Mouse (Mus musculus) C2C12 (cell line): ENCODE data around the gene Pigz. TPM values are rescaled to one million over a fixed set of nuclear protein-coding genes. Genes with fewer than 3 reads are reported as not detected.

Experiments
- H3K27me3 ChIP-seq: one replicate; pipeline ENCODE4 v1.6.1; 2011; ENCODE audit not compliant: control insufficient read depth, insufficient read depth, insufficient read length
- H3K36me3 ChIP-seq: one replicate; pipeline ENCODE4 v1.6.1; 2011; ENCODE audit not compliant: control insufficient read depth, insufficient read depth
- H3K4me3 ChIP-seq: one replicate; pipeline ENCODE4 v1.5.1; 2011; ENCODE audit warnings: mild to moderate bottlenecking, control low read depth; ENCODE audit not compliant: poor library complexity, insufficient read depth, severe bottlenecking
- H3K79me2 ChIP-seq: one replicate; pipeline ENCODE4 v1.6.1; 2011; ENCODE audit not compliant: control insufficient read depth, insufficient read depth
- H3K79me3 ChIP-seq: one replicate; pipeline ENCODE4 v1.6.1; 2011; ENCODE audit warnings: low read depth, control low read depth
- H3ac ChIP-seq: one replicate; pipeline ENCODE3; 2011; ENCODE audit warnings: low read depth; ENCODE audit not compliant: control insufficient read depth, insufficient read length
- CEBPB ChIP-seq: IDR thresholded peaks from one replicate; pipeline ENCODE4 v1.6.1; 2011; ENCODE audit warnings: low read depth, mild to moderate bottlenecking, control low read depth, moderate library complexity
- CTCF ChIP-seq: IDR thresholded peaks from one replicate; pipeline ENCODE4 v1.5.1; 2011; ENCODE audit not compliant: control insufficient read depth, insufficient read depth, insufficient read length
- FOSL1 ChIP-seq: IDR thresholded peaks from one replicate; pipeline ENCODE4 v1.8.0; 2011; ENCODE audit warnings: mild to moderate bottlenecking, low read length; ENCODE audit not compliant: poor library complexity, insufficient read depth, severe bottlenecking
- MAX ChIP-seq: IDR thresholded peaks from one replicate; pipeline ENCODE4 v1.6.1; 2011; ENCODE audit warnings: mild to moderate bottlenecking, control low read depth
- MYOD1 ChIP-seq: IDR thresholded peaks from one replicate; pipeline ENCODE4 v1.6.1; 2011; ENCODE audit warnings: low read depth; ENCODE audit not compliant: control insufficient read depth, insufficient read length
- MYOG ChIP-seq: IDR thresholded peaks from one replicate; pipeline ENCODE4 v1.6.1; 2011; ENCODE audit not compliant: control insufficient read depth, insufficient read length; ENCODE audit errors: extremely low read depth
- USF1 ChIP-seq: IDR thresholded peaks from one replicate; pipeline ENCODE4 v1.6.1; 2011; ENCODE audit warnings: low read depth, mild to moderate bottlenecking, control low read depth, moderate library complexity
- polyA plus RNA-seq: library from polyadenylated mRNA; unstranded; fragments of >200 nt; fragmentation: generic; extraction: Trizol; gene quantifications from one replicate; pipeline ENCODE4 v1.2.1, GENCODE M21; 2012; ENCODE audit warnings: missing spikeins

The Pigz gene
- polyA plus RNA-seq, 1 experiment, result 0.05 TPM

DNA sequence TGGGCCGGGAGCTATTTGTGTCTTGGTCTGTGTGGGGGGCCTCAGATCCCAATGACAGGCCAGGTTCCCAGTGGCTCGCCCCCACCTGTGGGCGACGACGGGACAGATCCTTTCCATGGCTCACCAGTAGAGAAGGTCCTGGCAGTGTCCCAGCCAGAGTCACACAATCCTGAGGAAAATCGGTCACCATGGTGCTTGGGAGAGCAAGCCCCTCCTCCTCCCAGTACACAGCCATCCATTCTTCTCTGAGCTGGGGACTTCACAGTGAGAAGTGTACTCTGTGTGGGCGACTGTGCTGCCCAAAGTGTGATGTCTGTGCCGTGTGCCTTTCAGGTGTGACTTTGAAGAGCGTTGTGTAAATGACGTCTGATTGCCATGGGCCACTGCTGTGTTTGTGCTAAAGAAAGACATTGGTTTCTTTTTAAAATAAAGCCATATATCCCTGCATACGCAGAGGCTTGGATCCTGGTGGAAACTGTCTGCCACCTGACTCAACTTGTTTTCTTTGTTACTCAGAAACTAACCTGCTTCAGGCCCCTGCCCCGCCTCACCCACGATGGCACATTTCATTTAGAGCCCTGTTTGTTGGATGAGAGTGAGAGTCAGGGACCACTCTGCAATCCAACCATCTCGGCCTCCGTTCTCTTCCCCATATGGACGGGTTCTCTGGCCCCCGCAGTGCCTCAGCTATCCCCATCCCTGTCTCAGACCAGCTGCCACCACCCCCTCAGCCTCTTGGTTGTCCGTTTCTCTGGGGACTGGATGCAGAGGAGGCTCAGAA lies 34.9 kb upstream of the Pigz start:
- no peak for TF ChIP-seq FOSL1
- TF ChIP-seq MYOG, result no peak
- no peak for TF ChIP-seq CEBPB
- TF ChIP-seq USF1, result no peak
- TF ChIP-seq MAX, result no peak
- TF ChIP-seq CTCF, result no peak
- TF ChIP-seq MYOD1, result no peak
- Histone ChIP-seq H3K36me3 (no peaks in the 10 kb centered on the region), H3K4me3 (no peak overlapping the region)

DNA sequence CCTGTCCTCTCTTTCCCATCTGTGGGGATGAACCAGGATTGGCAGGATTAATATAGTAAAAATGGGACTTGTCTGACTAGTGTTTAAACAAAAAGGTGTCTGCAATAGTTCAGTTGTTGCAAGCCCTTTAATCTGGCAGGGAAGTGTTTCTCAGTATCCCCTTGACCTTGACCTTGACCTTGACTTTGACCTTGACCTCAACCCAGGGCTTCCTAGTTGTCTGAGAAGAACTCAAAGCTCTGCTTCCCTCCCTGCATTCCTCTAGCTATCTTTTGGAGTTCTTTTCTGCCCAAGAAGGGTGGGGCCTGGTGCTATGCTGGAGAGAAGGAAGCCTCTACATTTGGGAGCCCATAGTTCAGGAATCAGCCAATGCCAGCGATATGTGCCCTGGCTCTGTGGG lies 31.8 kb upstream of the Pigz start:
- Histone ChIP-seq H3K27me3 (peaks cover 3% of the 10 kb centered on the region), H3ac (no peak overlapping the region), H3K4me3 (no peak overlapping the region), H3K79me2 (no peaks in the 10 kb centered on the region), H3K79me3 (no peaks in the 10 kb centered on the region), H3K36me3 (no peaks in the 10 kb centered on the region)
- TF ChIP-seq MYOD1 (no peak), USF1 (no peak), CEBPB (no peak), MAX (no peak), MYOG (no peak), FOSL1 (no peak), CTCF (no peak)

More for the DNA sequence above, 34.9 kb upstream of the Pigz start:
- Histone ChIP-seq H3K27me3 (peaks cover 6% of the 10 kb centered on the region), H3K79me3 (no peaks in the 10 kb centered on the region), H3K79me2 (no peaks in the 10 kb centered on the region), H3ac (no peak overlapping the region)

DNA sequence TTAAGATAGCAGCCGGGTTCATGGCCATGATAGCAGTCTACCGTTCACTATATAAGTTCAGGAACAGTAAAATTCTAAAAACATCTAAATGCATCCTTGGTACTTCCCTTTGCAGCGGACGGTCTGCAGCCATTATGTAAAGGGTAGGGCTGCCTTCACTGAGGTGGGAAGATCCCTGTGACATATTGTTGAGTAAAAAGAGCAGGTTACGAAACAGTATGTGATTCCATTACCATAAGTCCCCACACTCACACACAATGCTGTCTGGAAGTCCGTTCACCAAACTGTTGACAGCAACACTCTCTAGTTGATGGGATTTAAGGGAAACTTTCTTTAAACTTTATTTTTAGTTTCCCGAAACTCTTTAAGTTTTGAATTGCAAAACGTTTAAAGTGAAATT lies 30.4 kb upstream of the Pigz start:
- no peaks in the 10 kb centered on the region for H3K79me3 ChIP-seq
- TF ChIP-seq MYOG, result no peak
- TF ChIP-seq CTCF, result no peak
- TF ChIP-seq MYOD1, result no peak
- no peak for TF ChIP-seq MAX
- no peak for TF ChIP-seq CEBPB
- TF ChIP-seq USF1, result no peak
- no peak for TF ChIP-seq FOSL1

DNA sequence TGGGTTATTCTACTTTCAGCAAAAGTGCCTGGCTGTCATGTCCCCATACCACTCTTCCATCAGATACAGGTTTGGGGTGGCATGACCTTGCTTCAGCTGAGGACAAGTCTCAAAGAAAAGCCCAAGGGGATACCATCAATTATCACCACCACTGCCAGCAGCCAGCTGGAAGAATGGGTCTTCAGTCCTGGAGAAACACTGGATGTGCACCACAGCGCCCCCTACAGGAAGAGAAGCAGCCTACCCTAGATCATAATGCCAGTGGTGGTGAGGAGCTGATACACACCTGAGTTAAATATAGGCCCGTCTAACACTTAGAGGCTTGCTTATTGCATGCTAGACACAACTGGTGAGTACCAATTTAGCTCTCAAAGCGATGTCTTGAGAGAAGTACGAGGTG lies 28.3 kb upstream of the Pigz start:
- H3K36me3 ChIP-seq, result no peaks in the 10 kb centered on the region
- TF ChIP-seq MYOG, result no peak
- no peak for TF ChIP-seq USF1
- no peak for TF ChIP-seq FOSL1
- TF ChIP-seq MAX, result no peak
- TF ChIP-seq CTCF, result no peak
- TF ChIP-seq CEBPB, result no peak
- no peak for TF ChIP-seq MYOD1
- H3K79me3 ChIP-seq, result no peaks in the 10 kb centered on the region
- no peak overlapping the region for H3ac ChIP-seq
- no peak overlapping the region for H3K4me3 ChIP-seq
- no peaks in the 10 kb centered on the region for H3K79me2 ChIP-seq
- H3K27me3 ChIP-seq, result no peaks in the 10 kb centered on the region

More for the DNA sequence above, 30.4 kb upstream of the Pigz start:
- Histone ChIP-seq H3ac (no peak overlapping the region), H3K79me2 (no peaks in the 10 kb centered on the region), H3K36me3 (no peaks in the 10 kb centered on the region), H3K4me3 (no peak overlapping the region), H3K27me3 (peaks cover 3% of the 10 kb centered on the region)

- H3K4me3 ChIP-seq, result no peak overlapping the region
- TF ChIP-seq CTCF, result no peak
Observed at GRCm38 (mm10) chr16:31905891-31906825, 27.5 kb upstream of the Pigz start.

More at GRCm38 (mm10) chr16:31905891-31906825, 27.5 kb upstream of the Pigz start:
- no peaks in the 10 kb centered on the region for H3K36me3 ChIP-seq
- no peaks in the 10 kb centered on the region for H3K79me3 ChIP-seq
- H3K79me2 ChIP-seq, result no peaks in the 10 kb centered on the region
- H3K27me3 ChIP-seq, result no peaks in the 10 kb centered on the region
- no peak overlapping the region for H3ac ChIP-seq
